Mouse (Mus musculus): ENCODE data around the gene Stk31. TPM values are rescaled to one million over a fixed set of nuclear protein-coding genes. Genes with fewer than 3 reads are reported as not detected.
A peak's percentile ranks its signal among the peaks of the same experiment; 100 is the strongest.
"Not testable (repeated sequence)": the region's sequence is repeated elsewhere in the genome, so short reads cannot be mapped to it uniquely, and the experiment has no call there.

Gene Stk31
- polyA plus RNA-seq, 1 experiment = not detected

DNA sequence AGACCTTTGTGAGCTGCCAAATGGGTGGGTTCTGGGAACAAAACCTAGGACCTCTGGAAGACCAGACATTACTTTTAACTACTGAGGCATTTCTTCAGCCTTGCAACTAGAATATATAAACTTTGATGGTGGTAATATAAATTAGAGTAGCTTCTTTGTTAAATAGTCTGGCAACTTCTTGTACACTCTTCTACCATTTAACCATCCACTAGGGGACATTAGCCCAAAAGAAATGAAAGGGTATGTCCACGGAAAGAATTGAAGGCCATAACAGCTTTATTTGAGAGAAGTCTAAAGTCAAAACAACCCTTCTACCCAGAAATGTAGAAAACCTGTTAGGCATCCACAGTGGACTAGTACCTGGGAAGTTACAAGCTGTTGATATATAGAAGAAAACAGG lies 1.1 kb upstream of the Stk31 start:
- TF ChIP-seq CTCF (IDR thresholded peaks at IDR 0.05; ENCODE audit: insufficient read depth, low read length) (no peak), POLR2A (IDR thresholded peaks at IDR 0.05; ENCODE audit: borderline replicate concordance, extremely low read depth, low read depth, low read length) (no peak)
- DNase-seq = no peak
- 65% methylated on average over 1 of the region's 1 CpGs for WGBS
- Histone ChIP-seq H3K4me1 (ENCODE audit: control insufficient read depth, insufficient read depth, low read length) (no peaks in the 10 kb centered on the region), H3K4me3 (replicated peaks; ENCODE audit: extremely low read depth, low read depth, low read length) (no peak overlapping the region)

DNA sequence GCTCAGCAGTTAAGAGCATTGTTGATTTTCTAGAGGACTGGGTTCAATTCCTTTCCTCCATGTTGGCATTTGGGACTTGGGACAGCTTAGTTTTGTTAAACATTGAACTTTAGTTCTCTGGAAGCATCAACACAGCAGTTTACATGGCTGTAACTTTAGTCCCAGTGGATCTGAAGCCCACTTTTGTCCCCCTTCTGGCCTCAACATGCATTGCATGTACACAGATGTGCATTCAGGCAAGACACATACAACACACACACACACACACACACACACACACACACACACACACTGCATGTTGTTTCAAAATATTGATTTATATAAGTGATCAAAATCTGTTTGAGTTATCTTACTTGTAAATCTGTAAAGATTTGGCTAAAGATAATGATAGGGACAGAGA lies 2.1 kb downstream of the Stk31 start:
- TF ChIP-seq POLR2A (IDR thresholded peaks at IDR 0.05; ENCODE audit: borderline replicate concordance, extremely low read depth, low read depth, low read length) (no peak), CTCF (IDR thresholded peaks at IDR 0.05; ENCODE audit: insufficient read depth, low read length) (no peak)
- no peak for DNase-seq
- Histone ChIP-seq H3K4me3 (replicated peaks; ENCODE audit: extremely low read depth, low read depth, low read length) (no peak overlapping the region), H3K4me1 (ENCODE audit: control insufficient read depth, insufficient read depth, low read length) (no peaks in the 10 kb centered on the region)

DNA sequence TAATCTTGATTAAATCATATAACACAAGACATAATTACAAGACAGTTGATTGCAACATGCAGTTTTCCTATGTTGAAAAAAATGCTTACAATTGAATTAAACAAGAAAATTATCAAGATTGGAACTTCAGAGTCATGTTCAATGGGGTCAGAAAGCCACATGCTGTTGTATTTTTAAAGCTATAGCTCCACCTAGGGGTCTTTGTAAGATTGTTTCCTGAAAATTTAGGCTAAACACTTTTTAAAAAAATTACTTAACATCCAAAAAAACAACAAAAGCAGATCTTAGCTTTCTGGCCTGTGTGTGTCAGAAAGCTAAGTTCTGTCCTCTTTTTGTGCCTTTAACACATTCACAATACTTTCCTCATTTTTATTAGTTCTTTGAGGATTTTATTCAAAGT lies 3.0 kb downstream of the Stk31 start:
- TF ChIP-seq CTCF (IDR thresholded peaks at IDR 0.05; ENCODE audit: insufficient read depth, low read length) (peak; percentile 43; the same call in 1 of the 2 replicates), POLR2A (IDR thresholded peaks at IDR 0.05; ENCODE audit: borderline replicate concordance, extremely low read depth, low read depth, low read length) (no peak)
- no peaks in the 10 kb centered on the region for H3K4me1 ChIP-seq (ENCODE audit: control insufficient read depth, insufficient read depth, low read length)
- no peak overlapping the region for H3K4me3 ChIP-seq (replicated peaks; ENCODE audit: extremely low read depth, low read depth, low read length)
- no peak for DNase-seq

DNA sequence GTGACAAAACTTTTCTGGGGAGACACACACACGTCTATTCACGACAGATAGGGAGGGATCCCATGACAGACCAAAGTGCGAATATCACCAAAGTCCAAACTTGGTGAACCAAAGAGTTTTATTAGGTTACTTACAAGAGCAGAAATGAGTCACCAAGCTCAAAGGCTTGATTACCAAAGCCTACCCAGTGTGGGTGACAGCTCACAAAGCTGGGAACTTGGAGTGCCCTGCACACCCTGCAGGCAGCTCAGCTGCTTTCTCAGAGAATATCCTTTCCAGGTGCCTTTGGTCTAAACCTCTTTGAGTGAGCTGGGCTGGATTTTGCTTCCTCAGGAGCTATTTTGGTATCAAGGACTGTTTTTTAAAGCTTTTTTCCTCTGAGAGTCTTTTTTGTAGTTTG lies 15.4 kb downstream of the Stk31 start:
- TF ChIP-seq POLR2A (IDR thresholded peaks at IDR 0.05; ENCODE audit: borderline replicate concordance, extremely low read depth, low read depth, low read length) (no peak), CTCF (IDR thresholded peaks at IDR 0.05; ENCODE audit: insufficient read depth, low read length) (no peak)
- no peak for DNase-seq
- no peak overlapping the region for H3K4me3 ChIP-seq (replicated peaks; ENCODE audit: extremely low read depth, low read depth, low read length)
- WGBS = 69% methylated on average over 3 of the region's 3 CpGs
- H3K4me1 ChIP-seq (ENCODE audit: control insufficient read depth, insufficient read depth, low read length) = no peaks in the 10 kb centered on the region

DNA sequence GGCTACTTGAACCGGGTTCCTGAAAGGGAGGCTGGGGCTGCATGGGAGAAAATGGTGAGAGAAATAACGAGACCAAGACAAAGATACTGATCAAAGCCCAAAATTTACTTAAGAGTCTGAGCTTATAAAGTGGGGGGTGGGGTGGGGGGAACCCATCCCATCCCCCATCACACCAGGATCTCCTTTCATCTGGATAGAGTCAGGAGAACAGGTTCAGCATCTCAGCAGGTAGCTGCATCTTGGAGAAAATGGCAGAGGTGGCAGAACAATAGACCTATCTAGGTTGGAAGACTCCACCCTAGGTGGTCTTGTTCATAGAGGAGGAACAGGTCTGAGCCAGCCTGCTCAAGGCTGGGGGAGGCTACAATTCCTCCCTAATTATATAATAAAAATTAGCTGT lies 17.6 kb downstream of the Stk31 start:
- not testable (repeated sequence) for H3K4me3 ChIP-seq (replicated peaks; ENCODE audit: extremely low read depth, low read depth, low read length); H3K4me1 ChIP-seq (ENCODE audit: control insufficient read depth, insufficient read depth, low read length); DNase-seq
- 70% methylated on average over 2 of the region's 2 CpGs for WGBS

DNA sequence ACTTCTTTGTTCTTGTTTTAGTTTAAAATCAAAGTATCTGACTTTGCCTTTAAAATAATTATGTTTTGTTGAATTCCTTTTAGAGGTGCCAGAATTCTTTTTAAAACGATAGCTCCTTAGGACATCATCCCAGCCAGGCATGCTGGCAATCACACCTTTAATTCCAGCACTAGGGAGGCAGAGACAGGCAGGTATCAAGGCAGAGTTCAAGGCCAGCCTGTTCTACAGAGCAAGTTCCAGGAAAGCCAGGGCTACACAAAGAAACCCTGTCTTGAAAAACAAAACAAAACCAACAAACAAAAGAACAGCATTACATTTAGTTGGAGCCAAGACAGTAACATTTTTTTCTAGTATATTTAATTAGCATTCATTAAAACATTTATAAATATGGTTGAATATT lies 20.6 kb downstream of the Stk31 start:
- TF ChIP-seq POLR2A (IDR thresholded peaks at IDR 0.05; ENCODE audit: borderline replicate concordance, extremely low read depth, low read depth, low read length) = no peak
- TF ChIP-seq CTCF (IDR thresholded peaks at IDR 0.05; ENCODE audit: insufficient read depth, low read length) = no peak
- Histone ChIP-seq H3K4me3 (replicated peaks; ENCODE audit: extremely low read depth, low read depth, low read length) (no peak overlapping the region), H3K4me1 (ENCODE audit: control insufficient read depth, insufficient read depth, low read length) (no peaks in the 10 kb centered on the region)
- 56% methylated on average over 1 of the region's 1 CpGs for WGBS
- no peak for DNase-seq

DNA sequence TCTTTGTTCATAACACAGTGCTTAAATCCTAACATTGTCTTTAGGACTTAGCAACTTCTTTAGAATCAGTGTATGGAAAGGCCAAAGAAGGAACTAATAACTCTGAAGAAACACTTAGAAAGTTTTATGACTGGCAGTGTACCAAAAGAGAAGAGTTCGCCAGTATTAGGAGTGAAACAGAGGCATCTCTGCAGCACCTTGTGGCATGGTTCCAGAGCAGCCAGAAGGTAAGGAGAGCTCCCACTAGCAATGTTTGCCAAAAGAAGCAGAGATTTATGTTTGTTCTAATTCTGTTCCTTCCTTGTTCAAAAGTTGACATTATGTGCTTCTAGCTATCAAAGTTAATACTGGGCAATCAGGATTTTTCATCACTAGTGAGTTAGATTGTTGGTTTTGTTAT lies 41.9 kb downstream of the Stk31 start:
- H3K4me3 ChIP-seq (replicated peaks; ENCODE audit: extremely low read depth, low read depth, low read length) = no peak overlapping the region
- TF ChIP-seq CTCF (IDR thresholded peaks at IDR 0.05; ENCODE audit: insufficient read depth, low read length) (no peak), POLR2A (IDR thresholded peaks at IDR 0.05; ENCODE audit: borderline replicate concordance, extremely low read depth, low read depth, low read length) (no peak)
- DNase-seq = no peak
- H3K4me1 ChIP-seq (ENCODE audit: control insufficient read depth, insufficient read depth, low read length) = no peaks in the 10 kb centered on the region
- WGBS = 67% methylated on average over 1 of the region's 1 CpGs

DNA sequence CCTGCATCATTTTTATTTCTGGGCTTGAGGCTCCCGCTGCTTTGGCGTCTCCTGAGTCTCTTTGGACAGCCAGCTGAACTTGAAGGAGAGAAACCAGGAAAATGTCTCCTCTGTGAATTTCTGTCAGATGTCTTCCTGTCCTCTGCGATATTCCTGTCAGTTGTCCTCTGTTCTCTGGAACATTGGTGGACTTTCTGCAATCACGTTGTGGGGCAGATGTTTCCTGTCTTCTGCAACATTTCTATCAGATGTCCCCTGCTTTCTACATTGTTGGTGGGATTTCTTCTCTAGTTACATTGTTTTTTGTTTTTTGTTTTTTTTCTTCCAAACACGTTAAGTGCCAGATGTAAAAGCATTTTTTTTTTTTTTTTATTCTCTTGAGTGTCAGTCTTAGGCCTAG lies 62.7 kb downstream of the Stk31 start:
- no peaks in the 10 kb centered on the region for H3K4me1 ChIP-seq (ENCODE audit: control insufficient read depth, insufficient read depth, low read length)
- TF ChIP-seq POLR2A (IDR thresholded peaks at IDR 0.05; ENCODE audit: borderline replicate concordance, extremely low read depth, low read depth, low read length) (no peak), CTCF (IDR thresholded peaks at IDR 0.05; ENCODE audit: insufficient read depth, low read length) (no peak)
- WGBS = 30% methylated on average over 5 of the region's 5 CpGs
- no peak for DNase-seq
- H3K4me3 ChIP-seq (replicated peaks; ENCODE audit: extremely low read depth, low read depth, low read length) = no peak overlapping the region

DNA sequence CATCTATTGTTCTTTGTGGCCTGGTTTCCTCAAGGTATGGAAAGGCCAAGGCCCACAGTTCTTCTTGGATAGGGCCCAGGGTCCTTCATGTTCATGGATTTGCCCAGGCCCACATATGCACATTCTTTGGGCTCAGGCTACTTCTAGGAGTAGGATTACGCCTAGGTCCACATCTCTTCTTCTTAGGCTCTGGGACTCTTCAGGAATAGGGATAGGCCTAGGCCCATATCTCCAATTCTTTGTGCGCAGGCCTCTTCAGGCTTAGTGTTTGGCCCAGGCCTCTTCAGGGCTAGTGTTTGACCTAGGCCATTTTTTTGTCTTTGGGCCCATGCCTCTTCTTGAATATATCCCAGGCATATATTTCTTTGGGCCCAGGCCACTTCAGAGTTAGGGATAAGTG lies 87.8 kb downstream of the Stk31 start:
- WGBS = 94% methylated on average over 2 of the region's 2 CpGs
- no peak for DNase-seq
- TF ChIP-seq CTCF (IDR thresholded peaks at IDR 0.05; ENCODE audit: insufficient read depth, low read length) (no peak), POLR2A (IDR thresholded peaks at IDR 0.05; ENCODE audit: borderline replicate concordance, extremely low read depth, low read depth, low read length) (no peak)
- no peaks in the 10 kb centered on the region for H3K4me1 ChIP-seq (ENCODE audit: control insufficient read depth, insufficient read depth, low read length)
- H3K4me3 ChIP-seq (replicated peaks; ENCODE audit: extremely low read depth, low read depth, low read length) = no peak overlapping the region

DNA sequence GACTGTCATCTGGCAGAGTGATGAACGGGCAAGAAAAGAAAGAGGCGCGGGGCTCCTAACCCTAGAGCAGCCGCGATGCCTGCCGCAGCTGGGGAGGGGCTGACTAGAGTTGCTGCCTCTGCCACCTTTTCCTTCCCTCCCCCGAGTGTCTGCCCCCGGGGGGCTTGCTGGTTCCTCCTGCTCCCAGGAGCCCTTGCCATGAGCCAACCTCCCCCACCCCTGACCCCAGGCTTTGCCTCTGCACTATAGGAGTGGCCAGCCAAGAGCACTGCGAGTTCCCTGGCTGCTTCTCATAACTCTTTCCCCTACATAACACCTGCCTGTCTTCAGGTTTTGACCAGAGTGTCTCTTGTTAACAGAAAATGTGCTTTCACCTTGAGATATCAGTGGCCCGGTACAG lies 96.1 kb downstream of the Stk31 start:
- 86% methylated on average over 10 of the region's 10 CpGs for WGBS
- H3K4me1 ChIP-seq (ENCODE audit: control insufficient read depth, insufficient read depth, low read length) = no peaks in the 10 kb centered on the region
- TF ChIP-seq POLR2A (IDR thresholded peaks at IDR 0.05; ENCODE audit: borderline replicate concordance, extremely low read depth, low read depth, low read length) = no peak
- no peak for TF ChIP-seq CTCF (IDR thresholded peaks at IDR 0.05; ENCODE audit: insufficient read depth, low read length)
- no peak overlapping the region for H3K4me3 ChIP-seq (replicated peaks; ENCODE audit: extremely low read depth, low read depth, low read length)
- DNase-seq = no peak

DNA sequence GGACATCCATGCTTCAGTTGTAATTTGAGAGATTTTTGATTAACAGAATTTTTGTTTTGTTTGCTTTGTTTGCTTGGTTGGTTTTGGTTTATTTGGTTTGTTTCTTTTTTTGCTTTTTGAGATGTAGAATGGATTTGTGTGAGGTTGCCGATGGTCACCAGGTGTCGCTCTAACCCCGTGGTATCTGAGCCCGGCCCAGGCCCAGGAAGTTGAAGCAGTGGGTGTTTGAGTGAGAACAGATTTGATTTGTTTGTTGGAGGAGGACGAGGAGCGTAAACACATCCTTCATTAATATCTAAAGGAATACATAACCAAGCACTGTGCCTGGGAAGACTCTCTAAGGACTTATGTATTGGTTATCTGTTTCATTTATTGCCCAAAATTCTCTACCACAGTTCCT lies 123.6 kb downstream of the Stk31 start:
- no peak overlapping the region for H3K4me3 ChIP-seq (replicated peaks; ENCODE audit: extremely low read depth, low read depth, low read length)
- DNase-seq = peak; percentile 42
- no peaks in the 10 kb centered on the region for H3K4me1 ChIP-seq (ENCODE audit: control insufficient read depth, insufficient read depth, low read length)
- 3% methylated on average over 6 of the region's 6 CpGs for WGBS
- TF ChIP-seq CTCF (IDR thresholded peaks at IDR 0.05; ENCODE audit: insufficient read depth, low read length) (peak; percentile 82), POLR2A (IDR thresholded peaks at IDR 0.05; ENCODE audit: borderline replicate concordance, extremely low read depth, low read depth, low read length) (no peak)

Other genes with a start within 250 kb of the Stk31 start
- 0.03 and 0.07 TPM in 2 replicates for gene Igf2bp3, start 180.6 kb upstream of the Stk31 start, polyA plus RNA-seq (2012; rRNA removed)
- 30.8 and 41.0 TPM in 2 replicates for gene Tra2a, start 131.6 kb upstream of the Stk31 start, polyA plus RNA-seq (2012; rRNA removed)
- gene Ccdc126, start 76.3 kb upstream of the Stk31 start, polyA plus RNA-seq (2012; rRNA removed) = 5.0 and 5.7 TPM in 2 replicates
- gene Fam221a, start 27.9 kb upstream of the Stk31 start, polyA plus RNA-seq (2012; rRNA removed) = 8.6 and 11.6 TPM in 2 replicates

Measured in lung, adult 2 months (tissue).